In genomic region chr11:32625677-32626076, GRCm38 (mm10) we compare ENCODE assay signal across 9 mouse cellular contexts. TPM values are rescaled to one million over a fixed set of nuclear protein-coding genes. Genes with fewer than 3 reads are reported as not detected.
DNase-seq lines count a peak whose midpoint lies in the region; ATAC-seq and TF ChIP-seq lines count a peak whose summit lies in the region.
"Had no signal": no experiment of that assay in that cellular context is flagged by ENCODE, and none has a peak within 500 bp of the region (broad histone marks: within the 10 kb centered on the region; RNA-seq: fewer than 3 reads in every experiment).

No protein-coding gene starts in this region.

- peaks cover 29% of the 10 kb centered on the region for H3K36me3 ChIP-seq in E14TG2a.4 (ENCODE audit: insufficient read depth, low read length)
- H3K36me3 ChIP-seq in heart, adult 2 months (ENCODE audit: control insufficient read depth, insufficient read depth, low read length), result no peaks in the 10 kb centered on the region
- H3K36me3 ChIP-seq: midbrain, embryonic 12.5 days had no signal

- ATAC-seq in cerebellum, adult (ENCODE audit: insufficient number of reproducible peaks, low FRiP score, low TSS enrichment), result no peak
- peak; percentile 42; the same call in 1 of the 2 replicates for ATAC-seq in neutrophil, adult 5-6 weeks (ENCODE audit: extremely low read depth, insufficient number of reproducible peaks, low FRiP score, poor library complexity, severe bottlenecking)

- TF ChIP-seq POLR2A in cerebellum, adult 2 months (IDR thresholded peaks at IDR 0.05; ENCODE audit: borderline replicate concordance, insufficient read depth, low read length), result no peak
- no peak for TF ChIP-seq POLR2A in heart, adult 2 months (IDR thresholded peaks at IDR 0.05; ENCODE audit: insufficient read depth, low read depth, low read length)

- DNase-seq in cerebellum, adult 18-20 months, result peak; percentile 72 to 73
- peak; percentile 70 to 73 for DNase-seq in cerebellum, adult 2 months
- DNase-seq in heart, adult 2 months, result peak; percentile 68 to 76
- DNase-seq in left cerebral cortex, adult 8-10 months (ENCODE audit: low spot score in 2 of 2), result peak; percentile 25 to 35
- peak; percentile 39 to 68 for DNase-seq in thymus, postnatal 10 days (ENCODE audit: low spot score in 2 of 2)

- intact Hi-C loops in heart, adult 2 months (cut with DNase I), result loop anchor here (1.0 to 10.0 kb wide), 3 partner anchors 84 to 522 kb away; partner anchors contain the start of gene Fgf18

- 83% methylated on average over 1 of the region's 1 CpGs for WGBS in cerebellum, adult 2 months
- WGBS in heart, adult 2 months, result 58% methylated on average over 1 of the region's 1 CpGs

- H3K4me1 ChIP-seq in E14TG2a.4 (replicated peaks; ENCODE audit: low read depth, low read length), result peaks cover 28% of the 10 kb centered on the region
- peaks cover 53% of the 10 kb centered on the region for H3K4me1 ChIP-seq in cerebellum, adult 2 months (ENCODE audit: control insufficient read depth, insufficient read depth, low read length)
- peaks cover 2% of the 10 kb centered on the region; the same call in 1 of the 2 replicates for H3K4me1 ChIP-seq in heart, adult 2 months (ENCODE audit: control insufficient read depth, insufficient read depth, low read length)

- no peak overlapping the region for H3K9ac ChIP-seq in heart, adult 2 months (ENCODE audit: low read depth, low read length)
- H3K9ac ChIP-seq: midbrain, embryonic 12.5 days had no signal

- no peak overlapping the region for H3K4me3 ChIP-seq in E14TG2a.4 (replicated peaks; ENCODE audit: low read length)
- no peak overlapping the region for H3K4me3 ChIP-seq in cerebellum, adult 2 months (replicated peaks; ENCODE audit: insufficient read depth, low read depth, low read length)
- H3K4me3 ChIP-seq in heart, adult 2 months, result no peak overlapping the region
- H3K4me3 ChIP-seq: midbrain, embryonic 12.5 days had no signal

- H3K9me3 ChIP-seq in E14TG2a.4 (ENCODE audit: low read length), result no peaks in the 10 kb centered on the region
- H3K9me3 ChIP-seq: midbrain, embryonic 12.5 days had no signal

- peak; percentile 40 for TF ChIP-seq CTCF in E14TG2a.4 (conservative IDR thresholded peaks at IDR 0.05; ENCODE audit: low read length)
- TF ChIP-seq CTCF in cerebellum, adult 2 months (IDR thresholded peaks at IDR 0.05; ENCODE audit: borderline replicate concordance, insufficient read depth, low read depth, low read length), result peak; percentile 66
- TF ChIP-seq CTCF in heart, adult 2 months (IDR thresholded peaks at IDR 0.05), result peak; percentile 90

- peak overlapping the region; percentile 10 for H3K27ac ChIP-seq in cerebellum, adult 2 months (ENCODE audit: insufficient read depth, low read length)
- no peak overlapping the region for H3K27ac ChIP-seq in heart, adult 2 months
- H3K27ac ChIP-seq: midbrain, embryonic 12.5 days had no signal

- H3K27me3 ChIP-seq in E14TG2a.4 (ENCODE audit: insufficient read depth, low read length), result no peaks in the 10 kb centered on the region; the same call in 1 of the 2 replicates
- no peaks in the 10 kb centered on the region for H3K27me3 ChIP-seq in cerebellum, adult 2 months (ENCODE audit: control insufficient read depth, insufficient read depth, low read length)
- H3K27me3 ChIP-seq in heart, adult 2 months (ENCODE audit: control insufficient read depth, insufficient read depth, low read length), result no peaks in the 10 kb centered on the region
- H3K27me3 ChIP-seq: midbrain, embryonic 12.5 days had no signal

- H3K79me2 ChIP-seq in heart, adult 2 months (replicated peaks; ENCODE audit: control insufficient read depth, insufficient read depth, low read length), result no peaks in the 10 kb centered on the region

- TF ChIP-seq EP300 in heart, adult 2 months (IDR thresholded peaks at IDR 0.05; ENCODE audit: insufficient read depth, low read depth, low read length), result peak; percentile 62; the same call in 1 of the 2 replicates

RNA-seq across cellular contexts. Expression of gene Fbxw11, which starts 16.8 kb away (rescaled TPM):
- polyA plus RNA-seq in cerebellum, adult 2 months (2012; rRNA removed), result 122 and 132 TPM in 2 replicates
- 10 to 100 TPM; 47.8 to 58.7 TPM for total RNA-seq in heart, adult 2 months (2021)
- polyA plus RNA-seq in heart, adult 2 months (2012; rRNA removed), result 27.3 and 53.7 TPM in 2 replicates
- 100 to 1,000 TPM; 109 to 129 (median 121) TPM for total RNA-seq in left cerebral cortex, adult 8-10 months (2022)
- 49.9 and 58.7 TPM in 2 replicates for total RNA-seq in neutrophil, adult 5-6 weeks (2017)

Comparison
In these comparisons a context has a peak if more than half of its experiments do, and no peak if none do; other contexts are left out.
1. CTCF ChIP-seq: peak in every context shown above with its lines; median percentile 90 in heart, adult 2 months; 66 in cerebellum, adult 2 months; 40 in E14TG2a.4.